Mouse (Mus musculus) cortical plate, adult 2 months (tissue): ENCODE results near the gene Cdc42bpb.

Source experiments
- CTCF ChIP-seq: fragments of 200-500 bp; IDR thresholded peaks from 2 replicates; pipeline ENCODE4 v1.5.1; 2011; ENCODE audit warnings: mild to moderate bottlenecking, control low read depth, low read length; ENCODE audit not compliant: insufficient read depth; ENCODE audit errors: extremely low read depth
- POLR2A ChIP-seq: fragments of 200-500 bp; IDR thresholded peaks from 2 replicates; pipeline ENCODE4 v1.6.1; 2011; ENCODE audit warnings: mild to moderate bottlenecking, low read length, control low read depth; ENCODE audit not compliant: insufficient read depth; ENCODE audit errors: extremely low read depth

- no peak for TF ChIP-seq CTCF
- no peak for TF ChIP-seq POLR2A
Measured at GRCm38 (mm10) chr12:111385883-111386641, 8.5 kb upstream of the Cdc42bpb start.
